Mouse (Mus musculus) E14TG2a.4 (cell line): ENCODE measurements at regions not wholly inside any gene's neighbourhood (a gene's known extent, or its start where the extent isn't known, plus 50 kb on each side); places are given as distances from the start of the nearest gene placed in this dataset.

Experiments used
- H3K27me3 ChIP-seq: 2 replicates; pipeline ENCODE4 v1.6.1; 2014; ENCODE audit warnings: low read length, control low read depth; ENCODE audit not compliant: insufficient read depth
- H3K36me3 ChIP-seq: 2 replicates; pipeline ENCODE4 v1.6.1; 2014; ENCODE audit warnings: low read length, control low read depth; ENCODE audit not compliant: insufficient read depth
- H3K4me1 ChIP-seq: replicated peaks from 2 replicates; pipeline ENCODE4 v1.6.1; 2014; ENCODE audit warnings: low read depth, low read length, control low read depth
- H3K4me3 ChIP-seq: replicated peaks from 2 replicates; pipeline ENCODE4 v1.5.1; 2014; ENCODE audit warnings: mild to moderate bottlenecking, low read length
- H3K9me3 ChIP-seq: 2 replicates; pipeline ENCODE4 v1.6.1; 2014; ENCODE audit warnings: low read length, control low read depth
- CTCF ChIP-seq: conservative IDR thresholded peaks from 2 replicates; pipeline ENCODE4 v1.5.1; 2014; ENCODE audit warnings: low read length
- NANOG ChIP-seq: IDR thresholded peaks from 2 replicates; pipeline ENCODE4 v1.6.1; 2014; ENCODE audit warnings: borderline replicate concordance, low read length, mixed read lengths
- POU5F1 ChIP-seq: IDR thresholded peaks from 2 replicates; pipeline ENCODE4 v1.6.1; 2014; ENCODE audit warnings: low read length, borderline replicate concordance

DNA sequence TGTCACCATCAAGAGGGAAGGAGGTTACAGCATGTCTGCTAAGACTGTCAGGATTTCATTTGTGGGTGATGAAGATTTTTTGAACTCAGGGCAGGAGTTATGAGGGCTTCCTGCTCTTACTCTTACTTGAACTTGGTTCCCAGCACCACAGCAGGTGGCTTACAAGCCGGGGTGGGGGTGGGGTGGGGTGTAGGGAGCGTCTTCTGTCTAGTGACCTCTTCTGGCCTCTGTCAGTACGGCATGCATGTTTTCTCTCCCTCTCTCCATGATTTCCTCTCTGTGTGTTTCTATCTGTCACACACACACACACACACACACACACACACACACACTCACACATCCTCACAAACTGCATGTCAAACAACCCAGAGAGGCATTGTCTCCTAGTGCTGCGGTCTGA is 64.5 kb upstream of the Pias1 start:
- Histone ChIP-seq H3K4me1 (peaks cover 12% of the 10 kb centered on the region), H3K27me3 (no peaks in the 10 kb centered on the region), H3K4me3 (no peak overlapping the region), H3K9me3 (no peaks in the 10 kb centered on the region), H3K36me3 (no peaks in the 10 kb centered on the region)
- TF ChIP-seq POU5F1 = no peak
- no peak for TF ChIP-seq NANOG
- TF ChIP-seq CTCF = peak; percentile 24; the same call in 1 of the 2 replicates

DNA sequence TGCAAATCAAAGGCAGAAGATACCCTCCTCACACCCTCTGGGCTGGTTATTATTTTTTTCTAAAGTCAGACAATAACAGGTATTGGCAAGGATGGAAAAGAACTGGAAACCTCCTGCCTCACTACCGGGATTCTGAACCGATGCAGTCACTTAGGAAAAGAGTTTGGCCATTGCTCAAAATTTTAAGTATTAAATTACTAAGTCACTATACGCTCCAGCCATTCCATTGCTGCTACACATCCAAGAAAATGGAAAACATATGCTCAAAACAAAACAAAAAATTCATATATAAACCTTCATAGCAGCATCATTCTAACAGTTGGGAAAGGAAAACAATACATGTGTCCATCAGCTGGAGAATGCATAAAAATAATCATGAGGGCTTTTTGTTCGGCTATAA is 63.9 kb upstream of the Pias1 start:
- Histone ChIP-seq H3K4me3 (no peak overlapping the region), H3K9me3 (no peaks in the 10 kb centered on the region), H3K27me3 (no peaks in the 10 kb centered on the region), H3K36me3 (no peaks in the 10 kb centered on the region), H3K4me1 (peaks cover 12% of the 10 kb centered on the region)
- TF ChIP-seq NANOG = no peak
- TF ChIP-seq CTCF = no peak
- TF ChIP-seq POU5F1 = no peak

DNA sequence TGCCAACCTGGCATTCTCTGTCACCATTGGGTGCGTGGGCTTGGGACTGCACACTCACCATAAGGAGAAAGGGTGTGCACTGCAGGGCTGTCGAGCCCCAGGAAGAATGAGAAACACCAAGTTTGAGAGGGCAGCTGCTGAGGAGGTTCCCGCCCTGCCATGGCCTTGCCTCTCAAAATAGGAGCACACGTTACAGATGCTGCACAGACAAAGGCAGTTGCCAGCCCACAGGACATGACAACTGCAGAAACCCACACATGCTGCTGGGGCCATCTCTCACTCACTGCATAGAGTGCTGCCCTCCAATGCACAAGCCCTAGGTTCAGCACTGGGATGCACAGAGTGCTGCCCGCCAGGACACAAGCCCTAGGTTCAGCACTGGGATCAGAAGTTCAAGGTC is 61.6 kb upstream of the Pias1 start:
- Histone ChIP-seq H3K27me3 (no peaks in the 10 kb centered on the region), H3K36me3 (no peaks in the 10 kb centered on the region), H3K4me3 (no peak overlapping the region), H3K9me3 (no peaks in the 10 kb centered on the region), H3K4me1 (peaks cover 12% of the 10 kb centered on the region)
- no peak for TF ChIP-seq POU5F1
- no peak for TF ChIP-seq CTCF
- TF ChIP-seq NANOG = no peak

- Histone ChIP-seq H3K4me1 (peaks cover 11% of the 10 kb centered on the region), H3K9me3 (no peaks in the 10 kb centered on the region), H3K4me3 (no peak overlapping the region), H3K27me3 (no peaks in the 10 kb centered on the region), H3K36me3 (no peaks in the 10 kb centered on the region)
- TF ChIP-seq POU5F1 (no peak), CTCF (no peak), NANOG (no peak)
Observed at GRCm38 (mm10) chr9:63046981-63047380, 59.3 kb upstream of the Pias1 start.

- TF ChIP-seq POU5F1 (no peak), NANOG (no peak), CTCF (no peak)
- no peak overlapping the region for H3K4me3 ChIP-seq
- no peaks in the 10 kb centered on the region for H3K36me3 ChIP-seq
- peaks cover 7% of the 10 kb centered on the region for H3K4me1 ChIP-seq
- H3K27me3 ChIP-seq = no peaks in the 10 kb centered on the region; the same call in 1 of the 2 replicates
- no peaks in the 10 kb centered on the region for H3K9me3 ChIP-seq
Observed at GRCm38 (mm10) chr9:63045531-63045930, 57.8 kb upstream of the Pias1 start.

- no peaks in the 10 kb centered on the region; the same call in 1 of the 2 replicates for H3K27me3 ChIP-seq
- TF ChIP-seq POU5F1 = no peak
- no peak for TF ChIP-seq NANOG
- no peak for TF ChIP-seq CTCF
- no peak overlapping the region for H3K4me3 ChIP-seq
- H3K36me3 ChIP-seq = no peaks in the 10 kb centered on the region
- no peaks in the 10 kb centered on the region for H3K9me3 ChIP-seq
- no peaks in the 10 kb centered on the region for H3K4me1 ChIP-seq
Observed at GRCm38 (mm10) chr9:63043304-63043703, 55.6 kb upstream of the Pias1 start.

DNA sequence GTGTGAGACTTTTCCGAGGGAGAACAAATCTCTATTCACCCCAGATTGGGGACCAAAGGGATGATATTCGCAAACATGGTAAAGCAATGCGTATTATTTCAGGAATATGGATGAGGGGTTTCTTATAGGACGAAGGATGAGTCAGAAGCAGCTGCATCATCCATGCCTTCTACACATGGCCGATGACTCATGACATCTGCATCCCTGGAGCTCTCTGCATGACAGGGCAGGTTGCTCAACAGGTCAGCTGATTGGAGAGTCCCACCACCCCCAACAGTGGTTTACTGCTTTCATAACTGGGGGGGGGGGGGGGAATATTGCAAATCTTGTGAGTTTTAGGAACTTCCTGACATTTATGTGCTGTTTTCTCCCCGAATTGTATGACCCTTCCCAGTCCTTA is 50.3 kb upstream of the Pias1 start:
- Histone ChIP-seq H3K4me1 (no peaks in the 10 kb centered on the region), H3K9me3 (no peaks in the 10 kb centered on the region), H3K27me3 (peaks cover 8% of the 10 kb centered on the region), H3K36me3 (no peaks in the 10 kb centered on the region), H3K4me3 (no peak overlapping the region)
- TF ChIP-seq CTCF (no peak), NANOG (no peak), POU5F1 (no peak)
